Comparison of ENCODE assay signal across 18 mouse cellular contexts in the genomic region with DNA sequence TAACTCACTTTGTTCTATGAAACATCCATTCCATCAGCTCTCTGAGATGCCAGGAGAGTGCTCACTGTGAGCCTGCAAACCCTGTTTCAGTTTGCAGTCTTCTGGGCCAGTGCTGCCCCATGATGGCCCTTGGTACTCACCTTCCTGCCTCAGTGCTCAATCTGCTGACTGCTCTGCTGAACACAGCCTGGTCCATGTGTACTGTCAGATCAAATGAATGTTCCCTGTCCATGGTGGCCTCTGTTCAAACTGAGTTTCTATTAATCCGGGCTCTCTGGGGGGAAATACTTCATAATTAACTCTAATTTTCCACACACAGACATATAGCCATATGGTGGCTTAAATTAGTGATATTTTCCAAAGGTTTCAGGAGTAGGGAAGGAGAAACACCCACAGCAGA.
"Had no signal": no experiment of that assay in that cellular context is flagged by ENCODE, and none has a peak within 500 bp of the region (broad histone marks: within the 10 kb centered on the region; RNA-seq: fewer than 3 reads in every experiment).

No protein-coding gene starts in this region.

- H3K9ac ChIP-seq: liver, embryonic 13.5 days; neural tube, embryonic 13.5 days had no signal

- H3K4me1 ChIP-seq: liver, embryonic 13.5 days; neural tube, embryonic 13.5 days had no signal

- H3K27me3 ChIP-seq: liver, embryonic 13.5 days; neural tube, embryonic 13.5 days had no signal

- H3K4me2 ChIP-seq: liver, embryonic 13.5 days; neural tube, embryonic 13.5 days had no signal

- H3K9me3 ChIP-seq: neural tube, embryonic 13.5 days had no signal

- H3K4me3 ChIP-seq: liver, embryonic 13.5 days; myocyte; neural tube, embryonic 13.5 days had no signal

- ATAC-seq: inflammation-experienced regulatory T-cells, adult 6 months; intestine, embryonic 16.5 days had no signal

- H3K36me3 ChIP-seq: liver, embryonic 13.5 days; neural tube, embryonic 13.5 days had no signal

- DNase-seq: kidney, adult 18-20 months; kidney, adult 9 months; kidney, postnatal 14 days; kidney, postnatal 4 days; liver, embryonic 13.5 days; lung, adult 2 months; midbrain, embryonic 14.5 days; right cerebral cortex, adult 18-20 months; right cerebral cortex, postnatal 14 days; right cerebral cortex, postnatal 4 days; thymus, adult 2 months; thymus, postnatal 14 days had no signal

- H3K27ac ChIP-seq: liver, embryonic 13.5 days; macrophage; neural tube, embryonic 13.5 days; stomach, postnatal 0 days had no signal
